Mouse (Mus musculus) hindbrain, embryonic 12.5 days (tissue): ENCODE measurements around the gene Mphosph9. TPM values are rescaled to one million over a fixed set of nuclear protein-coding genes. Genes with fewer than 3 reads are reported as not detected.

ENCODE experiments used
- ATAC-seq: fragments of 200-750 bp; cut with Nextera tagmentation; 2 replicates; pipeline ENCODE4 v1.8.0; 2017; ENCODE audit warnings: moderate TSS enrichment; ENCODE audit not compliant: low FRiP score
- H3K27ac ChIP-seq: fragments of 300-500 bp; sonication (generic); 2 replicates; pipeline ENCODE4 v1.5.1; 2016; ENCODE audit warnings: mild to moderate bottlenecking
- H3K27me3 ChIP-seq: fragments of 300-500 bp; sonication (generic); 2 replicates; pipeline ENCODE4 v1.6.1; 2016; ENCODE audit warnings: mild to moderate bottlenecking
- H3K36me3 ChIP-seq: fragments of 300-500 bp; sonication (generic); 2 replicates; pipeline ENCODE4 v1.6.1; 2016; ENCODE audit warnings: mild to moderate bottlenecking
- H3K4me1 ChIP-seq: fragments of 300-500 bp; sonication (generic); 2 replicates; pipeline ENCODE4 v1.6.1; 2016
- H3K4me2 ChIP-seq: fragments of 300-500 bp; sonication (generic); replicated peaks from 2 replicates; pipeline ENCODE4 v1.6.1; 2016; ENCODE audit warnings: mild to moderate bottlenecking
- H3K4me3 ChIP-seq: fragments of 300-500 bp; sonication (generic); 2 replicates; pipeline ENCODE4 v1.5.1; 2016; ENCODE audit warnings: mild to moderate bottlenecking
- H3K9ac ChIP-seq: fragments of 300-500 bp; sonication (generic); 2 replicates; pipeline ENCODE4 v1.6.1; 2016; ENCODE audit warnings: mild to moderate bottlenecking, moderate library complexity
- H3K9me3 ChIP-seq: fragments of 300-500 bp; sonication (generic); replicated peaks from 2 replicates; pipeline ENCODE4 v1.6.1; 2016; ENCODE audit warnings: mild to moderate bottlenecking
- WGBS: fragments of 180-500 bp; shearing (Covaris S2); methylation state at CpG from one replicate; pipeline ENCODE4 v1.1.7; 2016; 5-methylcytosine and 5-hydroxymethylcytosine counted together
- polyA plus RNA-seq: library from polyadenylated mRNA; unstranded; fragments of >200 nt; fragmentation: Nextera tagmentation; extraction: Ambion mirVana; gene quantifications from 2 replicates; pipeline ENCODE4 v1.2.1, GENCODE M21; 2016

Gene Mphosph9
- polyA plus RNA-seq, 1 experiment from 2014 or later: 18.6 TPM

GRCm38 (mm10) chr5:124215647-124216046, 112.1 kb downstream of the Mphosph9 start:
- WGBS: 89% methylated on average over 10 of the region's 10 CpGs
- H3K9ac ChIP-seq: no peak overlapping the region
- no peaks in the 10 kb centered on the region for H3K36me3 ChIP-seq
- no peak for ATAC-seq
- H3K9me3 ChIP-seq: no peaks in the 10 kb centered on the region
- H3K4me1 ChIP-seq: peaks cover 29% of the 10 kb centered on the region
- peaks cover 2% of the 10 kb centered on the region; the same call in 1 of the 2 replicates for H3K27me3 ChIP-seq
- no peak overlapping the region for H3K4me3 ChIP-seq
- 0 out of 2 replicates have a peak overlapping the region, but pooled peaks have one; percentile 17 for H3K27ac ChIP-seq
- H3K4me2 ChIP-seq: no peak overlapping the region

- H3K4me1 ChIP-seq: peaks cover 32% of the 10 kb centered on the region
- H3K4me3 ChIP-seq: no peak overlapping the region
- WGBS: 89% methylated on average over 14 of the region's 14 CpGs
- H3K27ac ChIP-seq: no peak overlapping the region
- H3K9ac ChIP-seq: no peak overlapping the region
- no peak for ATAC-seq
- H3K36me3 ChIP-seq: no peaks in the 10 kb centered on the region
- no peak overlapping the region for H3K4me2 ChIP-seq
- peaks cover 2% of the 10 kb centered on the region; the same call in 1 of the 2 replicates for H3K27me3 ChIP-seq
- H3K9me3 ChIP-seq: no peaks in the 10 kb centered on the region
These were observed 113.1 kb downstream of the Mphosph9 start for GRCm38 (mm10) chr5:124214516-124215145.

GRCm38 (mm10) chr5:124213588-124214469, 113.9 kb downstream of the Mphosph9 start:
- ATAC-seq: no peak

GRCm38 (mm10) chr5:124211669-124212068, 116.1 kb downstream of the Mphosph9 start:
- no peak for ATAC-seq

More at GRCm38 (mm10) chr5:124213588-124214469, 113.9 kb downstream of the Mphosph9 start:
- 81% methylated on average over 13 of the region's 13 CpGs for WGBS
- Histone ChIP-seq H3K4me2 (no peak overlapping the region), H3K4me3 (no peak overlapping the region), H3K36me3 (no peaks in the 10 kb centered on the region), H3K9ac (no peak overlapping the region), H3K4me1 (peaks cover 28% of the 10 kb centered on the region), H3K27ac (0 out of 2 replicates have a peak overlapping the region, but pooled peaks have one; percentile 17), H3K9me3 (no peaks in the 10 kb centered on the region), H3K27me3 (peaks cover 2% of the 10 kb centered on the region; the same call in 1 of the 2 replicates)

GRCm38 (mm10) chr5:124211234-124211633, 116.5 kb downstream of the Mphosph9 start:
- Histone ChIP-seq H3K27me3 (peaks cover 2% of the 10 kb centered on the region; the same call in 1 of the 2 replicates), H3K27ac (no peak overlapping the region), H3K4me2 (no peak overlapping the region), H3K4me3 (no peak overlapping the region), H3K4me1 (peaks cover 36% of the 10 kb centered on the region), H3K36me3 (no peaks in the 10 kb centered on the region), H3K9ac (no peak overlapping the region), H3K9me3 (no peaks in the 10 kb centered on the region)
- WGBS: 89% methylated on average over 8 of the region's 8 CpGs
- no peak for ATAC-seq

More at GRCm38 (mm10) chr5:124211669-124212068, 116.1 kb downstream of the Mphosph9 start:
- 87% methylated on average over 2 of the region's 2 CpGs for WGBS
- H3K27ac ChIP-seq: no peak overlapping the region
- H3K9ac ChIP-seq: no peak overlapping the region
- H3K27me3 ChIP-seq: peaks cover 2% of the 10 kb centered on the region; the same call in 1 of the 2 replicates
- H3K36me3 ChIP-seq: no peaks in the 10 kb centered on the region
- H3K4me1 ChIP-seq: peaks cover 32% of the 10 kb centered on the region
- H3K9me3 ChIP-seq: no peaks in the 10 kb centered on the region
- no peak overlapping the region for H3K4me3 ChIP-seq
- no peak overlapping the region for H3K4me2 ChIP-seq

GRCm38 (mm10) chr5:124210281-124211016, 117.3 kb downstream of the Mphosph9 start:
- ATAC-seq: no peak
- no peak overlapping the region for H3K9ac ChIP-seq
- H3K27me3 ChIP-seq: peaks cover 2% of the 10 kb centered on the region; the same call in 1 of the 2 replicates
- no peaks in the 10 kb centered on the region for H3K36me3 ChIP-seq
- H3K4me3 ChIP-seq: no peak overlapping the region
- H3K9me3 ChIP-seq: no peaks in the 10 kb centered on the region
- H3K27ac ChIP-seq: no peak overlapping the region
- peaks cover 43% of the 10 kb centered on the region for H3K4me1 ChIP-seq
- no peak overlapping the region for H3K4me2 ChIP-seq
- 66% methylated on average over 18 of the region's 18 CpGs for WGBS

- H3K9ac ChIP-seq: no peak overlapping the region
These were observed 117.9 kb downstream of the Mphosph9 start for GRCm38 (mm10) chr5:124209850-124210249.

GRCm38 (mm10) chr5:124208030-124208429, 119.7 kb downstream of the Mphosph9 start:
- Histone ChIP-seq H3K4me2 (no peak overlapping the region), H3K9me3 (no peaks in the 10 kb centered on the region), H3K27ac (no peak overlapping the region; the same call in 1 of the 2 replicates), H3K9ac (no peak overlapping the region), H3K36me3 (no peaks in the 10 kb centered on the region), H3K4me3 (no peak overlapping the region), H3K27me3 (no peaks in the 10 kb centered on the region; the same call in 1 of the 2 replicates), H3K4me1 (peaks cover 45% of the 10 kb centered on the region)
- WGBS: 85% methylated on average over 8 of the region's 8 CpGs
- ATAC-seq: no peak

More at GRCm38 (mm10) chr5:124209850-124210249, 117.9 kb downstream of the Mphosph9 start:
- H3K36me3 ChIP-seq: no peaks in the 10 kb centered on the region
- WGBS: 58% methylated on average over 6 of the region's 6 CpGs
- H3K27ac ChIP-seq: no peak overlapping the region
- H3K9me3 ChIP-seq: no peaks in the 10 kb centered on the region
- no peak for ATAC-seq
- no peak overlapping the region for H3K4me2 ChIP-seq
- peaks cover 46% of the 10 kb centered on the region for H3K4me1 ChIP-seq
- H3K27me3 ChIP-seq: peaks cover 2% of the 10 kb centered on the region; the same call in 1 of the 2 replicates
- no peak overlapping the region for H3K4me3 ChIP-seq

- no peak overlapping the region for H3K4me2 ChIP-seq
- H3K27ac ChIP-seq: no peak overlapping the region
- no peak overlapping the region for H3K4me3 ChIP-seq
- no peak overlapping the region for H3K9ac ChIP-seq
- WGBS: 49% methylated on average over 13 of the region's 13 CpGs
- ATAC-seq: 0 out of 2 replicates have a peak, but pooled peaks have one; percentile 32
- no peaks in the 10 kb centered on the region for H3K27me3 ChIP-seq
- H3K9me3 ChIP-seq: no peaks in the 10 kb centered on the region
- H3K4me1 ChIP-seq: peaks cover 45% of the 10 kb centered on the region
- H3K36me3 ChIP-seq: no peaks in the 10 kb centered on the region
These were observed 121.2 kb downstream of the Mphosph9 start for GRCm38 (mm10) chr5:124206481-124207038.

GRCm38 (mm10) chr5:124205809-124206380, 121.9 kb downstream of the Mphosph9 start:
- H3K27me3 ChIP-seq: no peaks in the 10 kb centered on the region
- no peak overlapping the region for H3K4me2 ChIP-seq
- H3K4me3 ChIP-seq: no peak overlapping the region
- ATAC-seq: no peak
- H3K36me3 ChIP-seq: no peaks in the 10 kb centered on the region
- 59% methylated on average over 5 of the region's 5 CpGs for WGBS
- H3K9me3 ChIP-seq: no peaks in the 10 kb centered on the region
- H3K27ac ChIP-seq: no peak overlapping the region
- H3K4me1 ChIP-seq: peaks cover 40% of the 10 kb centered on the region
- H3K9ac ChIP-seq: no peak overlapping the region

GRCm38 (mm10) chr5:124205211-124205610, 122.6 kb downstream of the Mphosph9 start:
- H3K27me3 ChIP-seq: no peaks in the 10 kb centered on the region
- ATAC-seq: no peak
- WGBS: 67% methylated on average over 9 of the region's 9 CpGs
- H3K36me3 ChIP-seq: no peaks in the 10 kb centered on the region
- H3K4me2 ChIP-seq: no peak overlapping the region
- H3K9me3 ChIP-seq: no peaks in the 10 kb centered on the region
- no peak overlapping the region for H3K9ac ChIP-seq
- peaks cover 38% of the 10 kb centered on the region for H3K4me1 ChIP-seq
- no peak overlapping the region for H3K4me3 ChIP-seq
- H3K27ac ChIP-seq: no peak overlapping the region
